Mouse (Mus musculus): Measurements from ENCODE around the gene Slc46a1.

DNA sequence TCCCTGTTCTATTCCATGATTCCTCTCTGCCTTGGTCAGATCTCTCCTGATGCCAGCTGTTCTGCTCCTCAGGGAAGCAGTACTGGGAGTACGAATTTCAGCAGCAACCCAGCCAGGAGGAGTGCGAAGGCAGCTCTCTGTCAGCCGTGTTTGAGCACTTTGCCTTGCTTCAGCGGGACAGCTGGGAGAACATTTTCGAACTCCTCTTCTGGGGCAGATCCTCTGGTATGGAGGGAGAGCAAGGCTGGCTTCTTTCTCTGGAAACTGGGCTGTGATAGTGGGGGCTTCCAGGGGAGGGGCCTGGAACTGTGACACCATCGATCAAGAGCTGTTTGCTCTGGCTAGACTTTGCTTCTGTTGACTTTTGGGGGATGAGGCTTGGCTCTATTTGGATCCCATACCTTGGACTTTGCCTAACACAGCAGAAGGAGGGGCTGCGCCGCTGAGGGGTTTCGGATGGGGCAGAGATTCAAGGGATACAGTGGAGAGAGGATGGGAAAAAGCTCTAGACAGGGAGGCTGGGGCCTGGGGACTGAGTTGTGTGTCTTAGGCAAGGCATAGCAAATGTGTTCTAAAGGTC, 35.2 kb downstream of the Slc46a1 start:
- TF ChIP-seq CTCF (IDR thresholded peaks at IDR 0.05; ENCODE audit: low read depth, low read length) (no peak), EP300 (IDR thresholded peaks at IDR 0.05; ENCODE audit: insufficient read depth, low read depth, low read length) (no peak), POLR2A (IDR thresholded peaks at IDR 0.05; ENCODE audit: insufficient read depth, low read length) (no peak)

Data from ES-Bruce4 (cell line).